Mouse (Mus musculus): ENCODE results near the gene Rpl37.

- no peak for TF ChIP-seq CTCF (IDR thresholded peaks at IDR 0.05; ENCODE audit: borderline replicate concordance, extremely low read depth, insufficient read depth, insufficient read length)
- no peak for TF ChIP-seq POLR2A (IDR thresholded peaks at IDR 0.05; ENCODE audit: borderline replicate concordance, extremely low read depth, insufficient read depth, insufficient read length, poor library complexity, severe bottlenecking)
Observed at GRCm38 (mm10) chr15:5081235-5081634, 35.2 kb upstream of the Rpl37 start.

All from brain, embryonic 14.5 days (tissue).